Mouse (Mus musculus): ENCODE data around the gene D930048N14Rik. TPM values are rescaled to one million over a fixed set of nuclear protein-coding genes. Genes with fewer than 3 reads are reported as not detected.
"Not testable (repeated sequence)": the region's sequence is repeated elsewhere in the genome, so short reads cannot be mapped to it uniquely, and the experiment has no call there.

The D930048N14Rik gene
- polyA plus RNA-seq, 1 experiment from 2014 or later: 0.95 TPM

- peaks cover 10% of the 10 kb centered on the region; the same call in 1 of the 2 replicates for H3K4me1 ChIP-seq
- no peaks in the 10 kb centered on the region for H3K9me3 ChIP-seq (replicated peaks)
- 29% methylated on average over 8 of the region's 8 CpGs for WGBS (ENCODE audit: insufficient replicate concordance)
- H3K4me3 ChIP-seq: no peak overlapping the region
- H3K27ac ChIP-seq: no peak overlapping the region
- H3K4me2 ChIP-seq: peak overlapping the region; percentile 59
- peak overlapping the region; percentile 6; the same call in 1 of the 2 replicates for H3K9ac ChIP-seq
- peak; percentile 24; the same call in 1 of the 2 replicates for ATAC-seq
- no peaks in the 10 kb centered on the region for H3K27me3 ChIP-seq (replicated peaks)
- peaks cover 9% of the 10 kb centered on the region for H3K36me3 ChIP-seq
Observed at GRCm38 (mm10) chr11:51681976-51682374, 31.2 kb downstream of the D930048N14Rik start.

DNA sequence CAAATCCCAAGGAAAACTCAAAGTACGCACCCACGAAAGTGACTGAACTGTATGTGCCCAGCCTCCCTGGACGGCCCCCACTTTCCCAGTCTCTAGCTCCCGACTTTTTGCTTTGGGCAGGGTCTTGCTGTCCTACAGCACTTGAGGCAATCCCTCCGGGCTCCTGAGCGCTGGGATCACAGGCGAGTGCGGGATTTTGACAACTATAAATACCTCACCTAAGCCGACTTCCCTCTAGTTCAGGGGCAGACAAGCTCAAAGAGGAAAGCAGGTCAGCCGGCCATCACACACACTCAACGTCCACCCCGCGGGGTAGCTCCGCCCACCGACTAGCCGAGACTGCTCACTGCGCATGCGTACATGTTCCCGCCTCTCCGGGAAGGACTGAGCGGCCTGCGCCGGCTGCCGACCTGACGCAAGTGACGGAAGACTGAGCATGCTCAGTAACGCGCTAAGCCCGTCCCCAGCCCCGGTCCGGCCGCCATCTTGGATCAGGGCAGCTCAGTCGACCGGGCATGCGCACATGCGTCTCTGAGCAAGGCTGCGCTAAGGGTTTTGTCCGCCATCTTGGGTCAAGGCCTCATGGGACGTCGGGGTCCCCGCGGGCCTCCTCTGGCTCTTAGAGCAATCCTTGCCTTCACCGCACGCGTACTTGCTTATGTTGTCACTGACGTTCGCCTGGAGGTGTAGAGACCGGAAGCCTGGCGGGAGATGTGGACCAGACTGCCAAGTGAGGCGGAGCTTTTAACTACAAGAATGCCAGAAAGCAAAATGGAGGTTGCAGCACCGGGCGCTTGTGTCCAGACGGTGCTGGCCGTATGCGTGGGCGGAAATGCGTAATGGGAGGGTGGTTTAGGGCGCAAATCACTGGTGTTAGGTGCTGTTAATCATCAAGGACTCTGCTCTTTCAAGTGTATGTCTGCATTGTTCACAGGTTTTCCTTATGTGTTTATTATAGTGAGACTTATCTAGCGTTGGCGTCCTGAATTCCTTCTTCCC lies 37.9 kb downstream of the D930048N14Rik start, which contains the start of gene 0610009B22Rik:
Gene 0610009B22Rik, minus strand, starts transcription at position 545 of the 999 bp plus-strand sequence.
- Histone ChIP-seq H3K27ac (peak within 1 kb of the TSS; percentile 90), H3K36me3 (peaks cover 20% of the 10 kb centered on the region), H3K27me3 (replicated peaks) (no peaks in the 10 kb centered on the region), H3K4me1 (peaks cover 20% of the 10 kb centered on the region), H3K9me3 (replicated peaks) (no peaks in the 10 kb centered on the region), H3K4me3 (peak within 1 kb of the TSS; percentile 82), H3K9ac (peak within 1 kb of the TSS; percentile 88), H3K4me2 (peak within 1 kb of the TSS; percentile 87)
- under 1% methylated on average over 60 of the region's 60 CpGs for WGBS (ENCODE audit: insufficient replicate concordance)
- ATAC-seq: peak; percentile 99

GRCm38 (mm10) chr11:51689343-51689742 lies 38.6 kb downstream of the D930048N14Rik start:
- no peaks in the 10 kb centered on the region for H3K9me3 ChIP-seq (replicated peaks)
- 22% methylated on average over 6 of the region's 6 CpGs for WGBS (ENCODE audit: insufficient replicate concordance)
- H3K27me3 ChIP-seq (replicated peaks): no peaks in the 10 kb centered on the region
- peak overlapping the region; percentile 90; the same call in 1 of the 2 replicates for H3K27ac ChIP-seq
- no peak for ATAC-seq
- peaks cover 20% of the 10 kb centered on the region for H3K36me3 ChIP-seq
- H3K4me2 ChIP-seq: peak overlapping the region; percentile 87
- H3K4me3 ChIP-seq: peak overlapping the region; percentile 82
- H3K9ac ChIP-seq: peak overlapping the region; percentile 73; the same call in 1 of the 2 replicates
- H3K4me1 ChIP-seq: peaks cover 20% of the 10 kb centered on the region

DNA sequence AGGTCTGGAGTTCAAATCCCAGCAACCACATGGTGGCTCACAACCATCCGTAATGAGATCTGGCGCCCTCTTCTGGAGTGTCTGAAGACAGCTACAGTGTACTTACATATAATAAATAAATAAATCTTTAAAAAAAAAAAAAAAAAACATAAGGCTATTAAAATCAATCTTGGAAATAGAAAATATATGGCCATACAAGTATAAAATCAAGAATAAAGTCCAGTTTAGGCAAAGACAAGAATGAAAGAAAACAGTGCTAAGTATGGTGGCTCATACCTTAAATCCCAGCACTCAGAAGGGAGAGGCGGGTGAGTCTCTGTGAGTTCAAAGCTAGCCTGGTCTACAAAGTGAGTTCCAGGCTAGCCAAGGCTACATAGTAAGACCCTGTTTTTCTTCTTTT lies 39.8 kb downstream of the D930048N14Rik start:
- H3K9ac ChIP-seq; H3K4me3 ChIP-seq; H3K27me3 ChIP-seq (replicated peaks); ATAC-seq; H3K9me3 ChIP-seq (replicated peaks); H3K27ac ChIP-seq; H3K4me2 ChIP-seq: not testable (repeated sequence)
- peaks cover 19% of the 10 kb centered on the region; the same call in 1 of the 2 replicates for H3K36me3 ChIP-seq
- peaks cover 20% of the 10 kb centered on the region for H3K4me1 ChIP-seq
- WGBS (ENCODE audit: insufficient replicate concordance): 72% methylated on average over 3 of the region's 3 CpGs

DNA sequence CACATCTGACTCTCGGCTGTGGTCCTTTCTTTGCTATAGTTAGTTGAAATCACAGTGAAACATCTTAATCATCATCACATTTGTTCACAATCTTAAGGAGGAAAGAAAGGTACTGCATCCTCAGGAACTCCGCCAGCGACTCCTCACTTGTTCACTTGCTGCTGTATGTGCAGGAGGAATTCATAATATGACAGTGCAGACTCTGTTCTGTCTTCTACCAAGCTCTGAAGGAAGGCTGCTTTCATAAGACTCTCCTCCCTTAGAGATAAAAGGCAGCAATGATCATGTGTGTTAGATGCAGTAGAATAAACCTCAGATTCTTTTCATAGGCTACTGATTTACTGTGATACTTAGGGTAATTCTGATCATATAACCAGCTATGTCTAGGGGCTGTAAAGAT lies 44.2 kb downstream of the D930048N14Rik start:
- H3K36me3 ChIP-seq: peaks cover 59% of the 10 kb centered on the region
- H3K9me3 ChIP-seq (replicated peaks): no peaks in the 10 kb centered on the region
- no peak overlapping the region for H3K27ac ChIP-seq
- no peak for ATAC-seq
- H3K27me3 ChIP-seq (replicated peaks): no peaks in the 10 kb centered on the region
- H3K4me2 ChIP-seq: no peak overlapping the region
- WGBS (ENCODE audit: insufficient replicate concordance): 86% methylated on average over 3 of the region's 3 CpGs
- H3K4me1 ChIP-seq: peaks cover under 1% of the 10 kb centered on the region
- H3K9ac ChIP-seq: no peak overlapping the region
- no peak overlapping the region for H3K4me3 ChIP-seq

GRCm38 (mm10) chr11:51702831-51703230 lies 52.1 kb downstream of the D930048N14Rik start:
- peaks cover 96% of the 10 kb centered on the region for H3K36me3 ChIP-seq
- H3K9ac ChIP-seq: no peak overlapping the region
- H3K27me3 ChIP-seq (replicated peaks): no peaks in the 10 kb centered on the region
- H3K4me1 ChIP-seq: no peaks in the 10 kb centered on the region
- ATAC-seq: no peak
- H3K27ac ChIP-seq: no peak overlapping the region
- H3K9me3 ChIP-seq (replicated peaks): no peaks in the 10 kb centered on the region
- H3K4me3 ChIP-seq: no peak overlapping the region
- no peak overlapping the region for H3K4me2 ChIP-seq
- WGBS (ENCODE audit: insufficient replicate concordance): 80% methylated on average over 3 of the region's 3 CpGs

GRCm38 (mm10) chr11:51703379-51703998 lies 52.7 kb downstream of the D930048N14Rik start:
- Histone ChIP-seq H3K27me3 (replicated peaks) (no peaks in the 10 kb centered on the region), H3K4me2 (no peak overlapping the region), H3K4me3 (no peak overlapping the region), H3K9ac (no peak overlapping the region), H3K9me3 (replicated peaks) (no peaks in the 10 kb centered on the region), H3K4me1 (no peaks in the 10 kb centered on the region), H3K36me3 (peaks cover 96% of the 10 kb centered on the region), H3K27ac (no peak overlapping the region)
- WGBS (ENCODE audit: insufficient replicate concordance): 70% methylated on average over 10 of the region's 10 CpGs
- no peak for ATAC-seq

DNA sequence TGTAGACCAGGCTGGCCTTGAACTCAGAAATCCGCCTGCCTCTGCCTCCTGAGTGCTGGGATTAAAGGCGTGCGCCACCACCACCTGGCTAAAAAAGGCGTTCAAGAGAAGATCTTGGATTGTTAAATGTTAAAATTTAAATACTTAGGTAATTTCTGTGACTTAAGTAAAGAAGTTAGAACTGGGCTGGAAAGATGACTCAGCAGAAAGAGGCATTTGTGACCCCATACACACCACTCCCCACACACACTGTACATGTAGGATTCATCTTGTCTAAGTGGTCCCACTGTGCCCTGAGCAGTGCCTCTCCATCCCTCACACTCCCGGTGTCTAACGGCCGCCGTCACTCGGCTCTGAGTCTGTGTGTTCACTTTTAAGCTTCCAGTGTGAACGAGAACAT lies 55.7 kb downstream of the D930048N14Rik start:
- H3K9me3 ChIP-seq (replicated peaks): no peaks in the 10 kb centered on the region
- no peak for ATAC-seq
- H3K27ac ChIP-seq: no peak overlapping the region
- H3K4me3 ChIP-seq: no peak overlapping the region
- no peak overlapping the region for H3K4me2 ChIP-seq
- WGBS (ENCODE audit: insufficient replicate concordance): 90% methylated on average over 10 of the region's 10 CpGs
- H3K36me3 ChIP-seq: peaks cover 94% of the 10 kb centered on the region
- H3K4me1 ChIP-seq: no peaks in the 10 kb centered on the region
- H3K27me3 ChIP-seq (replicated peaks): no peaks in the 10 kb centered on the region
- no peak overlapping the region for H3K9ac ChIP-seq

GRCm38 (mm10) chr11:51707080-51707479 lies 56.3 kb downstream of the D930048N14Rik start:
- WGBS (ENCODE audit: insufficient replicate concordance): 89% methylated on average over 13 of the region's 13 CpGs
- H3K27ac ChIP-seq: no peak overlapping the region
- H3K4me3 ChIP-seq: no peak overlapping the region
- no peak overlapping the region for H3K4me2 ChIP-seq
- peaks cover 95% of the 10 kb centered on the region for H3K36me3 ChIP-seq
- H3K9me3 ChIP-seq (replicated peaks): no peaks in the 10 kb centered on the region
- ATAC-seq: no peak
- H3K27me3 ChIP-seq (replicated peaks): no peaks in the 10 kb centered on the region
- H3K9ac ChIP-seq: no peak overlapping the region
- no peaks in the 10 kb centered on the region for H3K4me1 ChIP-seq

Other genes with a start within 250 kb of the D930048N14Rik start
- gene Phykpl, start 66.2 kb upstream of the D930048N14Rik start, polyA plus RNA-seq (2016; fragmentation: Nextera tagmentation; extraction: Ambion mirVana): 20.1 and 22.2 TPM in 2 replicates
- gene Hnrnpab, start 44.1 kb upstream of the D930048N14Rik start, polyA plus RNA-seq (2016; fragmentation: Nextera tagmentation; extraction: Ambion mirVana): 503 and 514 TPM in 2 replicates
- gene Nhp2, start 31.2 kb upstream of the D930048N14Rik start, polyA plus RNA-seq (2016; fragmentation: Nextera tagmentation; extraction: Ambion mirVana): 217 and 228 TPM in 2 replicates
- gene Rmnd5b, start 15.1 kb upstream of the D930048N14Rik start, polyA plus RNA-seq (2016; fragmentation: Nextera tagmentation; extraction: Ambion mirVana): 30.4 and 34.4 TPM in 2 replicates
- 4.9 and 5.3 TPM in 2 replicates for gene N4bp3, start 112 bp upstream of the D930048N14Rik start, polyA plus RNA-seq (2016; fragmentation: Nextera tagmentation; extraction: Ambion mirVana)
- gene 0610009B22Rik, start 37.9 kb downstream of the D930048N14Rik start, polyA plus RNA-seq (2016; fragmentation: Nextera tagmentation; extraction: Ambion mirVana): 46.6 and 50.8 TPM in 2 replicates
- gene Sec24a, start 112.7 kb downstream of the D930048N14Rik start, polyA plus RNA-seq (2016; fragmentation: Nextera tagmentation; extraction: Ambion mirVana): 9.9 and 11.0 TPM in 2 replicates
- 84.8 and 88.7 TPM in 2 replicates for gene Sar1b, start 112.7 kb downstream of the D930048N14Rik start, polyA plus RNA-seq (2016; fragmentation: Nextera tagmentation; extraction: Ambion mirVana)
- 0.92 and 0.95 TPM in 2 replicates for gene Jade2, start 206.7 kb downstream of the D930048N14Rik start, polyA plus RNA-seq (2016; fragmentation: Nextera tagmentation; extraction: Ambion mirVana)